Mouse (Mus musculus): Measurements from ENCODE around the gene Zfp423.

- TF ChIP-seq CTCF (IDR thresholded peaks at IDR 0.05; ENCODE audit: low read depth) (no peak), EP300 (IDR thresholded peaks at IDR 0.05; ENCODE audit: low read depth) (no peak)
These were observed 50.5 kb downstream of the Zfp423 start for GRCm38 (mm10) chr8:87908940-87909339.

All from heart, postnatal 0 days (tissue).